Mouse (Mus musculus) midbrain, embryonic 10.5 days (tissue): ENCODE measurements around the gene Rims4. TPM values are rescaled to one million over a fixed set of nuclear protein-coding genes. Genes with fewer than 3 reads are reported as not detected.

Source experiments
- DNase-seq: peaks from one replicate; pipeline ENCODE4 v3.0.0-alpha.2; 2017; ENCODE audit warnings: low spot score
- H3K27ac ChIP-seq: fragments of 300-500 bp; sonication (generic); replicated peaks from 2 replicates; pipeline ENCODE4 v1.5.1; 2016; ENCODE audit warnings: mild to moderate bottlenecking
- H3K27me3 ChIP-seq: fragments of 300-500 bp; sonication (generic); 2 replicates; pipeline ENCODE4 v1.6.1; 2016; ENCODE audit warnings: low read depth, mild to moderate bottlenecking; ENCODE audit not compliant: poor library complexity, severe bottlenecking
- H3K36me3 ChIP-seq: fragments of 300-500 bp; sonication (generic); 2 replicates; pipeline ENCODE4 v1.6.1; 2016; ENCODE audit warnings: mild to moderate bottlenecking, moderate library complexity
- H3K4me1 ChIP-seq: fragments of 300-500 bp; sonication (generic); 2 replicates; pipeline ENCODE4 v1.6.1; 2016
- H3K4me3 ChIP-seq: fragments of 300-500 bp; sonication (generic); 2 replicates; pipeline ENCODE4 v1.5.1; 2016; ENCODE audit warnings: mild to moderate bottlenecking, moderate library complexity
- H3K9me3 ChIP-seq: fragments of 300-500 bp; sonication (generic); replicated peaks from 2 replicates; pipeline ENCODE4 v1.6.1; 2016; ENCODE audit warnings: mild to moderate bottlenecking
- WGBS: fragments of 180-500 bp; shearing (Covaris S2); methylation state at CpG from one replicate; pipeline ENCODE4 v1.1.7; 2016; 5-methylcytosine and 5-hydroxymethylcytosine counted together
- polyA plus RNA-seq: library from polyadenylated mRNA; unstranded; fragments of >200 nt; fragmentation: Nextera tagmentation; extraction: Ambion mirVana; gene quantifications from 2 replicates; pipeline ENCODE4 v1.2.1, GENCODE M21; 2016

The Rims4 gene
- polyA plus RNA-seq, 1 experiment from 2014 or later = 0.98 TPM

GRCm38 (mm10) chr2:163928464-163929200 lies 10.1 kb upstream of the Rims4 start:
- Histone ChIP-seq H3K36me3 (no peaks in the 10 kb centered on the region), H3K27ac (no peak overlapping the region), H3K9me3 (no peaks in the 10 kb centered on the region), H3K4me3 (no peak overlapping the region), H3K27me3 (0 out of 2 replicates have a peak, but pooled peaks cover 7% of the 10 kb centered on the region), H3K4me1 (no peaks in the 10 kb centered on the region)
- no peak for DNase-seq
- 78% methylated on average over 7 of the region's 7 CpGs for WGBS

DNA sequence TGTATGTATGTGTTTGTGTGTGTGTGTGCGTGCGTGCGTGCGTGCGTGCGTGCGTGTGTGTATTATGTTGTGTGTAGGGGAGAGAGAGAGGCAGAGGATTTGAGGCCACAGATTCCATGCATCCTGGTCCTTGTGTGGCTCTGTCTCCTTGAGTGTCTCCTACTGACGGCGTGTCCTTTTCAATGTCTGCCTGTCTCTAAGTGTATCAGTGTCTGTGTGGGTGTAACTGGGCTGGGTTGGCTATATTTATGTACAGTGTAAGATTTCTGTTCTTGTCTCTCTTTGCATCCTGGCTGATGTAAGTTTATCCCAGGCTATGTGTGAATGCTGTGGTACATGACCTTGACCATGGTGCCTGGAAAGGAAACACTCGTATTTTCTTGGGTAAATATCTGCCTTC lies 6.6 kb upstream of the Rims4 start:
- WGBS = 94% methylated on average over 10 of the region's 10 CpGs
- H3K36me3 ChIP-seq = no peaks in the 10 kb centered on the region
- no peaks in the 10 kb centered on the region for H3K4me1 ChIP-seq
- H3K27me3 ChIP-seq = peaks cover 29% of the 10 kb centered on the region
- H3K27ac ChIP-seq = no peak overlapping the region
- H3K9me3 ChIP-seq = no peaks in the 10 kb centered on the region; the same call in 1 of the 2 replicates
- no peak for DNase-seq
- H3K4me3 ChIP-seq = no peak overlapping the region

- H3K36me3 ChIP-seq = no peaks in the 10 kb centered on the region
- no peak overlapping the region for H3K27ac ChIP-seq
- H3K27me3 ChIP-seq = peaks cover 34% of the 10 kb centered on the region
- DNase-seq = no peak
- H3K4me3 ChIP-seq = no peak overlapping the region
- H3K9me3 ChIP-seq = no peaks in the 10 kb centered on the region; the same call in 1 of the 2 replicates
- no peaks in the 10 kb centered on the region for H3K4me1 ChIP-seq
- 75% methylated on average over 3 of the region's 3 CpGs for WGBS
These were observed 6.0 kb upstream of the Rims4 start for GRCm38 (mm10) chr2:163924531-163924930.

DNA sequence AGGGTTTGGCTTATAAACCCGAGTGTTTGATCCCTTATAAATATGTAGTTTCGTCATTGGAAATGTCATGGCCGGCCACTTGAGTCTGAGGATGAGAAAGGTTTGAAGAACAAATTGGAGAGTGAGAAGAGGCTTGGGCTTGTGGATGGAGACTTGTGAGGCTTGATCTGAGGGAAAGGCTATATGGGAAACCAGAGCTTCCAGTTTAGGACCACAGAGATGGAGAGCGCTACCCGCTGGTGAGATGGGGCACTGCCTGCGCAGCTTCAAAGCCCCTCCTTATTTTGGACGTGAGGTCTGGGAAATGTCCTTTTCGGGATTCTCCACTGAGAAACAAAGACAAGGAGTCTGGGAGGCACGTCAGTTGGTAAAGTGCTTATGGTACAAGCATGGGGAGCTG lies 4.6 kb upstream of the Rims4 start:
- Histone ChIP-seq H3K4me3 (no peak overlapping the region), H3K27ac (no peak overlapping the region), H3K36me3 (no peaks in the 10 kb centered on the region), H3K9me3 (no peaks in the 10 kb centered on the region; the same call in 1 of the 2 replicates), H3K27me3 (peaks cover 48% of the 10 kb centered on the region), H3K4me1 (peaks cover 12% of the 10 kb centered on the region)
- no peak for DNase-seq
- 54% methylated on average over 9 of the region's 9 CpGs for WGBS

DNA sequence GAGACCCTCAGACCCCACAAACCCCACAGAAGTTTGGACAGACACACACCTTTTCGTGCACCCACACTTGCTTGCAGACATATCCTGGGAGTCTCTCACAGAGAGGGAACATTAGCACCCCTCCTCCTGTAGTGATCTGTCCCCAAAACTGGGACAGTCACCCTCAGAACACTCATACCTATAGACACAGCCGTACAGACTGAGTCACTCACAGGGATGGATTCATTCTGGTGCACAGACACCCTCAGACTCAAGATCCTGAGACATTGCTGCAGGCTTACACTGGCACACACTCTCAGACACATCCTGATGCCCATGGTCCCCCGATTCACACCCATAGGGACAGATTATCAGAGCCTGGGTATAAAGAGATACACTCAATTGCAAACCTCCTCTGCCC lies 1.1 kb upstream of the Rims4 start:
- Histone ChIP-seq H3K4me3 (0 out of 2 replicates have a peak overlapping the region, but pooled peaks have one; percentile 75), H3K36me3 (no peaks in the 10 kb centered on the region), H3K4me1 (peaks cover 23% of the 10 kb centered on the region), H3K27ac (no peak overlapping the region), H3K27me3 (peaks cover 84% of the 10 kb centered on the region), H3K9me3 (no peaks in the 10 kb centered on the region; the same call in 1 of the 2 replicates)
- 78% methylated on average over 3 of the region's 3 CpGs for WGBS
- DNase-seq = no peak

DNA sequence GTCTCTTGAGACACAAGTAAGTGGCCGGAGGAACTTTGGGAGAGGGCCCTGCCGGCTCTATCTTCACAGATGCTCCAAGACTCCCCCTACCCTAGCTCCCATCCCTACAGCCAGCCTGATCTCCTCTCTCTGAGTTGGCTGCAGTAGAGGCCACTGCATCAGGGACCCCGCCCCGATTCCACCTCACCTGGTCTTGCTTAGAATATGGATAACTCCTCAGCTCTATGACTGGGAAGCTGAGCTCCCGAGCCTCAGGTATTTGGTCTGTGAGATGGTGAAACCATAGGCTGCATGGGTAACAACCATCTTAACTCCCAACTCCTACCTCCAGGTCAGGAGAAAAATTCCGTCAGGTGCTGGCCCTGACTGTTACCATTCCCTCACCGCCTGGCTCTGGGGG lies 1.8 kb downstream of the Rims4 start:
- Histone ChIP-seq H3K4me3 (no peak overlapping the region), H3K27me3 (peaks cover 75% of the 10 kb centered on the region), H3K36me3 (no peaks in the 10 kb centered on the region), H3K27ac (no peak overlapping the region), H3K4me1 (peaks cover 38% of the 10 kb centered on the region), H3K9me3 (no peaks in the 10 kb centered on the region; the same call in 1 of the 2 replicates)
- DNase-seq = no peak
- WGBS = 79% methylated on average over 7 of the region's 7 CpGs

GRCm38 (mm10) chr2:163915294-163915791 lies 3.1 kb downstream of the Rims4 start:
- Histone ChIP-seq H3K9me3 (no peaks in the 10 kb centered on the region), H3K27ac (no peak overlapping the region), H3K27me3 (peaks cover 62% of the 10 kb centered on the region), H3K4me1 (peaks cover 38% of the 10 kb centered on the region), H3K36me3 (no peaks in the 10 kb centered on the region), H3K4me3 (no peak overlapping the region)
- DNase-seq = no peak
- WGBS = 75% methylated on average over 9 of the region's 9 CpGs

- Histone ChIP-seq H3K4me3 (0 out of 2 replicates have a peak overlapping the region, but pooled peaks have one; percentile 3), H3K27me3 (peaks cover 49% of the 10 kb centered on the region), H3K4me1 (peaks cover 36% of the 10 kb centered on the region), H3K9me3 (no peaks in the 10 kb centered on the region), H3K36me3 (no peaks in the 10 kb centered on the region), H3K27ac (no peak overlapping the region)
- WGBS = 2% methylated on average over 10 of the region's 10 CpGs
- peak; percentile 75 for DNase-seq
These were observed 4.4 kb downstream of the Rims4 start for GRCm38 (mm10) chr2:163914107-163914506.

DNA sequence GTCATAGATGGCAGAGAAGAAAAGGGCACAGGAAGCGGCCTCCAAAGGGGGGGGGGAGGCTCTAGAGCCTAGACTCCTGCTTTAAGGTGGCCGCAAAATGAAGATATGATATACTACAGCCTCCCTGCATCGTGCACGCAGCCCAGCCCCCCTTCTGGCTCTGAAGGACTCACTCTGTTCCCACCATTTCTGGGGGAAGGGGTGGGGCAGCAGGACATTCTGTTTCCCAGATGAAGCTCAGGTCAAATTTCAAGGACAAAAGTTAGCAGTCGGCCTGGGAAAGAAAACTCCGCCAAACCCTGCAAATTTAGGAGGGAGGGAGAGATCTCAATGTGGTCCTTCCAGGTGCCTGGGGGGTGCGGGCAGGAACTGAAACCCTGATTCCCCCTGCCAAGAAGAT lies 4.8 kb downstream of the Rims4 start:
- 31% methylated on average over 7 of the region's 7 CpGs for WGBS
- H3K27me3 ChIP-seq = peaks cover 45% of the 10 kb centered on the region
- H3K4me1 ChIP-seq = peaks cover 32% of the 10 kb centered on the region
- no peaks in the 10 kb centered on the region for H3K9me3 ChIP-seq
- H3K36me3 ChIP-seq = no peaks in the 10 kb centered on the region
- no peak for DNase-seq
- H3K27ac ChIP-seq = no peak overlapping the region
- 0 out of 2 replicates have a peak overlapping the region, but pooled peaks have one; percentile 3 for H3K4me3 ChIP-seq

DNA sequence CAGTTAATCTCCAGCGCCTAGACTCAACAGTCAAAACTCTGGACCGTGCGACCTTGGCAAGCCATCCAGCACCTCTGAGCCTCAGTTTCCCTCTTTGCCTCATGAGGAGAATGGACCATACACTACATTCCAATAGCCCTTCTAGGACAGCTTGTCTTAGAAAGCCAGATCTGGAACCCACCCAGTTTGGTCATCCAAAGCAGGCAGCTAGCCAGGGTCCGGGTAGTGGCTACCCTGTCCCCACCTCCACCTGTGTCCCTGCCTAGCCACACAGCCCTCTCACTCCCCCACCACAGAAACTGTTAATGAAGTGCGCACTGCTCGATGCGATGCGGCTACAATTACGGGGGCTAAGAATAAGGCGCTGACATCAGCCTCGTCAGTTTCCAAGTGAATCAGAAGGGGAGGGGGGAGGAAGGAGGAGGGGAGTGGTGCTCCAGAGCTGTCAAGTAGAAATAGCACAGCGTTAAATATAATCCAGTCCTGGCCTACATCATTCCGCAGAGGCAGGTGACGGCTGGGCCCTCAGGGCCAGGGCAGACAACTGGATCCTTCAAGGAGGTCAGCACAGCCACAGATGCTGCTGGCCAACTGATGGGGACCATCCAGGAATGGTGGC lies 6.5 kb downstream of the Rims4 start:
- Histone ChIP-seq H3K27me3 (peaks cover 28% of the 10 kb centered on the region), H3K36me3 (no peaks in the 10 kb centered on the region), H3K9me3 (no peaks in the 10 kb centered on the region), H3K4me3 (no peak overlapping the region), H3K27ac (no peak overlapping the region; the same call in 1 of the 2 replicates), H3K4me1 (peaks cover 21% of the 10 kb centered on the region)
- 91% methylated on average over 14 of the region's 14 CpGs for WGBS
- DNase-seq = no peak

DNA sequence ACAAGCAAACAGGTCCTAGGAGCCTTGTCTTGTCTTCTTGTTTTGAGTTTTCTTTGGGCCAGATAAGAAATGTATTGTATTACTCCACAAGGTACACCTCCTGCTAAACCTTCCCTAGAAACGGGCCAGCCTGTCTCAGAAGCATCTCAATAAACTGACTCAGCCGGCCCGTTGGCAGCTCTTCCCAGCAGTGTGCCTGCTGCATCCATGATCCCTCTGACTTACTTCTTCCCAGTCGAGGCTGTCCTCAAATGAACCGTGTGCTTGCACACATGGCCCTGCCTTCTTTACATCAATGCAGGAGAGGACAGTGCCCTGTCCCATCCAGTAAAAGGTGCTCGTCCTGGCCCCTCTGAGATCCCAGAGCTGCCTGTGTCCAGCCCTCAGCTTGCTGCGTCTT lies 8.9 kb downstream of the Rims4 start:
- Histone ChIP-seq H3K4me3 (no peak overlapping the region), H3K27ac (no peak overlapping the region), H3K27me3 (peaks cover 4% of the 10 kb centered on the region), H3K36me3 (no peaks in the 10 kb centered on the region), H3K4me1 (peaks cover 20% of the 10 kb centered on the region), H3K9me3 (no peaks in the 10 kb centered on the region)
- 86% methylated on average over 7 of the region's 7 CpGs for WGBS
- DNase-seq = no peak

- WGBS = 84% methylated on average over 5 of the region's 5 CpGs
- Histone ChIP-seq H3K9me3 (no peaks in the 10 kb centered on the region), H3K36me3 (no peaks in the 10 kb centered on the region), H3K27me3 (no peaks in the 10 kb centered on the region), H3K4me3 (no peak overlapping the region), H3K4me1 (peaks cover 8% of the 10 kb centered on the region; the same call in 1 of the 2 replicates), H3K27ac (no peak overlapping the region)
- no peak for DNase-seq
These were observed 11.4 kb downstream of the Rims4 start for GRCm38 (mm10) chr2:163907131-163907530.

GRCm38 (mm10) chr2:163904323-163904722 lies 14.2 kb downstream of the Rims4 start:
- peak overlapping the region; percentile 46; the same call in 1 of the 2 replicates for H3K27ac ChIP-seq
- peaks cover 8% of the 10 kb centered on the region; the same call in 1 of the 2 replicates for H3K4me1 ChIP-seq
- no peaks in the 10 kb centered on the region for H3K27me3 ChIP-seq
- 72% methylated on average over 4 of the region's 4 CpGs for WGBS
- no peaks in the 10 kb centered on the region for H3K9me3 ChIP-seq
- DNase-seq = no peak
- no peak overlapping the region for H3K4me3 ChIP-seq
- no peaks in the 10 kb centered on the region for H3K36me3 ChIP-seq
